Mouse (Mus musculus): ENCODE measurements around the gene Pet117. TPM values are rescaled to one million over a fixed set of nuclear protein-coding genes. Genes with fewer than 3 reads are reported as not detected.

Pet117 gene
- polyA plus RNA-seq (2017; shearing (Covaris generic)), result 3.4 TPM

DNA sequence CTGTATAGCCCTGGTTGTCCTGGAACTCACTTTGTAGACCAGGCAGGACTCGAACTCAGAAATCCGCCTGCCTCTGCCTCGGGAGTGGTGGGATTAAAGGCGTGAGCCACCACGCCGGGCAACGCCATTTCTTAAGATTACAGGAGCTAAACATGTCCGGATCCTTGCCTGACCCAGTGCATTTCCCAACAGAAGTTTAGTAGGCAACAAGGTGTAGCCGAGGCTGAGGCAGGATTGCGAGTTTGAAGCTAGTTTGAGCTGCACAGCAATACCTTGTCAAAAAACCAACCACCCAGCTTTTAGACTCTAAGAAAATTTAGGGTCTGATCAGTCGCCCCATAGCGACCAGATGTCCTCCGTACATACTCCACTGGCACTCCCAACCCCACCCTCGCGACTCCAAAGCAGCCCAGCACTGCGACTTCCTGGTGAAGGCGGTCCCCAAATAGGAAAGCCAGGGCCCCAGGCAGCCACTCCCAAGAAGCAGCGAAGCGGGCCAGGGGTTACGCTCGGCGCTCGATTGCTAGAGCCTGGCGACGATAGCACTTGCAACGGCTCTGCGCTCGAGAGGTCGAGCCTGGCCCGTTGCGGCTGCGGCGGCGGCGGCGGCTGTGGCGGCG is at the start of gene Pet117, which contains the start of gene Kat14:
TSS of gene Pet117 (plus strand) at position 597 of the 620 bp plus-strand sequence.
TSS of gene Kat14 (plus strand) at position 584 of the 620 bp plus-strand sequence.

DNA sequence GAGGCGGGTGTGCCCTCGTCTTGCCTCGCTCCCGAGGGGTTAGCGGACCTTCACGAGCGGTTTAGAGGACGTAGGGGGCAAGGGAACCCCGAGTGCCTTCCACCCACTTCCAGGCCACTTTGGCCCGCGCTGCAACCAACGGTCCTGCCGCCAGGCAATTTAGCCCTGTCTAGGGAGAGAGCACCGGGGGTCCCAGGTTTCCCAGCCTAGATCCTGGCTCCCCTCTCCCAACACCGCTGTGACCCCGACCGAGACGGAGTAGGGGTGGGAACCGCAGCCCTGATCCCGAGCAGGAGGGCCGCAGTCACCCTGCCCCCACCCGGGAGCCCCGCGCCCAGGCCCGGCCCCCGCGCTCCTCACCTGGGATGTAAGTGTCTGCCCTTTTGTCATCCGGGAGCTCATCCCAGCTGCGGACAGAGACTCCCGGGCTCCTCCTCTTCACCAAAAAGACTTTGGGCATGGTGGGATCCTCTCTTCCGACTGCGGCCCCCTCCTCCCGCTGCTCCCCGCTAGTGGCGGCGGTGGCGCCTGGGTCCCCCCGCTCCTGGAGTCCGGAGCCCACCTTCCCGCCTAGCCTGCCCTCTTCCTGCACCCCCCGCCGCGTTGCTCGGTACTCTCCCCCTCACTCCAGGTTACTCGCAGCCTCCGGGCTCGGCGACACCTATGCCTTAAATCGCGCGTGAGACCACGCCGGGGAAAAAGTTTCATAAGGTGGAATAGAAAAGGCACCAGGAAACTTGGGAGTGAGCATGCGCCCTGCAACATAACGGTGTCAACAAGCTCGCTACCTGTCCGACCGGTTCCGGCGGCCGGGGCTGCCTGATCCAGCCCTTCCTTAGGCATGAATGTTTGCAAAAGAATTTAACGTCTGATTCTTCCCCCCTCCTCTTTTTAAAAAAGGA is 37.1 kb upstream of the Pet117 start, which contains the start of gene Ovol2:
TSS of gene Ovol2 (minus strand) at position 746 of the 902 bp plus-strand sequence.

Other genes with a start within 250 kb of the Pet117 start
- 6.8 TPM for gene Mgme1, start 98.3 kb upstream of the Pet117 start, polyA plus RNA-seq (2017; shearing (Covaris generic))
- gene Snx5, start 98.1 kb upstream of the Pet117 start, polyA plus RNA-seq (2017; shearing (Covaris generic)), result 169 TPM
- not detected for gene Ovol2, start 36.9 kb upstream of the Pet117 start, polyA plus RNA-seq (2017; shearing (Covaris generic))
- gene Kat14, start within 50 bp of the Pet117 start, polyA plus RNA-seq (2017; shearing (Covaris generic)), result 26.7 TPM
- 0.59 TPM for gene Dzank1, start 158.4 kb downstream of the Pet117 start, polyA plus RNA-seq (2017; shearing (Covaris generic))
- 26.6 TPM for gene Polr3f, start 158.7 kb downstream of the Pet117 start, polyA plus RNA-seq (2017; shearing (Covaris generic))
- 3.4 TPM for gene Rbbp9, start 181.9 kb downstream of the Pet117 start, polyA plus RNA-seq (2017; shearing (Covaris generic))
- 90.6 TPM for gene Sec23b, start 187.2 kb downstream of the Pet117 start, polyA plus RNA-seq (2017; shearing (Covaris generic))
- 11.3 TPM for gene Smim26, start 225.1 kb downstream of the Pet117 start, polyA plus RNA-seq (2017; shearing (Covaris generic))
- gene Dtd1, start 230.9 kb downstream of the Pet117 start, polyA plus RNA-seq (2017; shearing (Covaris generic)), result 57.0 TPM